Mouse (Mus musculus) neural tube, embryonic 14.5 days (tissue): ENCODE measurements at regions not wholly inside any gene's neighbourhood (a gene's known extent, or its start where the extent isn't known, plus 50 kb on each side); places are given as distances from the start of the nearest gene placed in this dataset.

Experiments
- ATAC-seq: fragments of 200-750 bp; cut with Nextera tagmentation; 2 replicates; pipeline ENCODE4 v1.8.0; 2017; ENCODE audit warnings: low read depth, mild to moderate bottlenecking, moderate TSS enrichment, moderate library complexity
- H3K27ac ChIP-seq: fragments of 300-500 bp; sonication (generic); 2 replicates; pipeline ENCODE4 v1.5.1; 2014; ENCODE audit warnings: low read depth, mild to moderate bottlenecking, control low read depth, low read length, moderate library complexity, mixed read lengths
- H3K27me3 ChIP-seq: fragments of 300-500 bp; sonication (generic); 2 replicates; pipeline ENCODE4 v1.6.1; 2014; ENCODE audit warnings: low read length; ENCODE audit not compliant: control insufficient read depth, insufficient read depth
- H3K36me3 ChIP-seq: fragments of 300-500 bp; sonication (generic); 2 replicates; pipeline ENCODE4 v1.6.1; 2014; ENCODE audit warnings: low read length, mixed read lengths; ENCODE audit not compliant: control insufficient read depth, insufficient read depth
- H3K4me1 ChIP-seq: fragments of 300-500 bp; sonication (generic); 2 replicates; pipeline ENCODE4 v1.6.1; 2014; ENCODE audit warnings: low read length; ENCODE audit not compliant: control insufficient read depth, insufficient read depth
- H3K4me2 ChIP-seq: fragments of 300-500 bp; sonication (generic); 2 replicates; pipeline ENCODE4 v1.6.1; 2014; ENCODE audit warnings: mild to moderate bottlenecking, low read depth, low read length, control low read depth
- H3K4me3 ChIP-seq: fragments of 300-500 bp; sonication (generic); 2 replicates; pipeline ENCODE4 v1.5.1; 2014; ENCODE audit warnings: low read depth, low read length, control low read depth, mixed read lengths
- H3K9ac ChIP-seq: fragments of 300-500 bp; sonication (generic); replicated peaks from 2 replicates; pipeline ENCODE4 v1.6.1; 2014; ENCODE audit warnings: low read depth, mild to moderate bottlenecking, control low read depth, low read length, mixed read lengths
- H3K9me3 ChIP-seq: fragments of 300-500 bp; sonication (generic); 2 replicates; pipeline ENCODE4 v1.6.1; 2016; ENCODE audit warnings: low read length; ENCODE audit not compliant: control insufficient read depth
- WGBS: fragments of 180-500 bp; shearing (Covaris S2); extraction: QIAGEN DNeasy Blood & Tissue Kit; methylation state at CpG from one replicate; pipeline ENCODE4 v1.1.7; 2014; 5-methylcytosine and 5-hydroxymethylcytosine counted together

GRCm38 (mm10) chr8:127662776-127663499 lies 599.2 kb downstream of the Pard3 start:
- no peak for ATAC-seq
- Histone ChIP-seq H3K27me3 (no peaks in the 10 kb centered on the region), H3K9ac (no peak overlapping the region), H3K4me2 (no peak overlapping the region), H3K9me3 (no peaks in the 10 kb centered on the region), H3K36me3 (no peaks in the 10 kb centered on the region), H3K27ac (no peak overlapping the region), H3K4me1 (no peaks in the 10 kb centered on the region), H3K4me3 (no peak overlapping the region)
- 97% methylated on average over 2 of the region's 2 CpGs for WGBS

- Histone ChIP-seq H3K9ac (no peak overlapping the region), H3K4me2 (no peak overlapping the region), H3K36me3 (no peaks in the 10 kb centered on the region), H3K9me3 (no peaks in the 10 kb centered on the region), H3K27me3 (no peaks in the 10 kb centered on the region), H3K4me1 (no peaks in the 10 kb centered on the region), H3K27ac (no peak overlapping the region), H3K4me3 (no peak overlapping the region)
- no peak for ATAC-seq
- 72% methylated on average over 2 of the region's 2 CpGs for WGBS
Measured at GRCm38 (mm10) chr8:127666606-127667005, 602.9 kb downstream of the Pard3 start.

GRCm38 (mm10) chr8:127668991-127669390 lies 605.3 kb downstream of the Pard3 start:
- no peak for ATAC-seq
- Histone ChIP-seq H3K4me3 (no peak overlapping the region), H3K4me1 (no peaks in the 10 kb centered on the region), H3K27ac (no peak overlapping the region), H3K9ac (no peak overlapping the region), H3K9me3 (no peaks in the 10 kb centered on the region), H3K36me3 (no peaks in the 10 kb centered on the region), H3K4me2 (no peak overlapping the region), H3K27me3 (no peaks in the 10 kb centered on the region)
- 46% methylated on average over 2 of the region's 2 CpGs for WGBS

- no peaks in the 10 kb centered on the region for H3K36me3 ChIP-seq
- no peak overlapping the region for H3K4me2 ChIP-seq
- H3K4me1 ChIP-seq: no peaks in the 10 kb centered on the region
- 86% methylated on average over 1 of the region's 1 CpGs for WGBS
- H3K27ac ChIP-seq: no peak overlapping the region
- H3K9me3 ChIP-seq: no peaks in the 10 kb centered on the region
- H3K4me3 ChIP-seq: no peak overlapping the region
- H3K9ac ChIP-seq: no peak overlapping the region
- H3K27me3 ChIP-seq: no peaks in the 10 kb centered on the region
- ATAC-seq: no peak
Measured at GRCm38 (mm10) chr8:127674063-127674462, 610.4 kb downstream of the Pard3 start.

GRCm38 (mm10) chr8:127675377-127675776 lies 611.7 kb downstream of the Pard3 start:
- Histone ChIP-seq H3K36me3 (no peaks in the 10 kb centered on the region), H3K4me1 (no peaks in the 10 kb centered on the region), H3K9me3 (no peaks in the 10 kb centered on the region), H3K27ac (no peak overlapping the region), H3K4me3 (no peak overlapping the region), H3K9ac (no peak overlapping the region), H3K27me3 (no peaks in the 10 kb centered on the region), H3K4me2 (no peak overlapping the region)
- no peak for ATAC-seq
- WGBS: 90% methylated on average over 4 of the region's 4 CpGs

GRCm38 (mm10) chr8:127680205-127680604 lies 616.5 kb downstream of the Pard3 start:
- ATAC-seq: no peak
- Histone ChIP-seq H3K9me3 (no peaks in the 10 kb centered on the region), H3K9ac (no peak overlapping the region), H3K4me1 (no peaks in the 10 kb centered on the region), H3K27me3 (no peaks in the 10 kb centered on the region), H3K4me2 (no peak overlapping the region), H3K36me3 (no peaks in the 10 kb centered on the region), H3K4me3 (no peak overlapping the region), H3K27ac (no peak overlapping the region)
- WGBS: 79% methylated on average over 3 of the region's 3 CpGs

- Histone ChIP-seq H3K27me3 (no peaks in the 10 kb centered on the region), H3K36me3 (no peaks in the 10 kb centered on the region), H3K4me3 (no peak overlapping the region), H3K4me1 (no peaks in the 10 kb centered on the region), H3K27ac (no peak overlapping the region), H3K9ac (no peak overlapping the region), H3K4me2 (no peak overlapping the region), H3K9me3 (no peaks in the 10 kb centered on the region)
- no peak for ATAC-seq
- WGBS: 68% methylated on average over 5 of the region's 5 CpGs
Measured at GRCm38 (mm10) chr8:127684213-127684612, 620.5 kb downstream of the Pard3 start.

GRCm38 (mm10) chr8:127690792-127691191 lies 627.1 kb downstream of the Pard3 start:
- 87% methylated on average over 4 of the region's 4 CpGs for WGBS

GRCm38 (mm10) chr8:127698404-127698803 lies 634.7 kb downstream of the Pard3 start:
- 98% methylated on average over 4 of the region's 4 CpGs for WGBS
- Histone ChIP-seq H3K4me2 (no peak overlapping the region), H3K9ac (no peak overlapping the region), H3K36me3 (no peaks in the 10 kb centered on the region), H3K4me1 (no peaks in the 10 kb centered on the region), H3K27ac (no peak overlapping the region), H3K4me3 (no peak overlapping the region), H3K27me3 (no peaks in the 10 kb centered on the region), H3K9me3 (no peaks in the 10 kb centered on the region)
- ATAC-seq: no peak

More at GRCm38 (mm10) chr8:127690792-127691191, 627.1 kb downstream of the Pard3 start:
- Histone ChIP-seq H3K27me3 (no peaks in the 10 kb centered on the region), H3K9me3 (no peaks in the 10 kb centered on the region), H3K4me2 (no peak overlapping the region), H3K4me1 (no peaks in the 10 kb centered on the region), H3K27ac (no peak overlapping the region), H3K9ac (no peak overlapping the region), H3K4me3 (no peak overlapping the region), H3K36me3 (no peaks in the 10 kb centered on the region)
- ATAC-seq: no peak
